Mouse (Mus musculus): Measurements from ENCODE around the gene Thbs1. TPM values are rescaled to one million over a fixed set of nuclear protein-coding genes. Genes with fewer than 3 reads are reported as not detected.

Gene Thbs1
- polyA plus RNA-seq, 1 experiment from 2014 or later, result 51.2 TPM

DNA sequence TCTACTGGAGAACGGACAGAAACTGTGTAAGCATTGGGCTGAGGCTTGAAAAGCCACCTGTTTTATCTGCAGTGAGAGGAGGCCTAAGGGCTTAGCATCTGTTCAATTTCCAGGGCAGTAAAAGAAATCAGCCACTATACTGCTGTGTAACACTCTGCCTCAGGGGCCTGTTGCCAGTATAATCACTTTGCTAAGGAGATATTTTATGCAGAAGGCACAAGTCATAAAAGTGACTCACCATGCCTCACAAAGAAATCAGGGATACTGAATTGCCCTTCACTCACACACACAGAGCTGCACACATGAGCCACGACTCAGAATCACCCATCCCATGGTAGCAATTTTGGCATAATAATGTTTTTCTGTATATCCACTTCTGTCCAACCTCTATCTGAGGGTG, 4.5 kb downstream of the Thbs1 start:
- H3K4me1 ChIP-seq, result no peaks in the 10 kb centered on the region; the same call in 1 of the 2 replicates
- H3K9me3 ChIP-seq, result no peaks in the 10 kb centered on the region
- ATAC-seq (ENCODE audit: insufficient read depth, low FRiP score, low read depth), result no peak
- H3K27ac ChIP-seq, result no peak overlapping the region
- no peak overlapping the region for H3K9ac ChIP-seq
- peaks cover 40% of the 10 kb centered on the region for H3K36me3 ChIP-seq
- WGBS, result 61% methylated on average over 2 of the region's 2 CpGs
- H3K4me2 ChIP-seq, result peak overlapping the region; percentile 93; the same call in 1 of the 2 replicates
- no peaks in the 10 kb centered on the region for H3K27me3 ChIP-seq (replicated peaks)
- no peak overlapping the region for H3K4me3 ChIP-seq (replicated peaks)

DNA sequence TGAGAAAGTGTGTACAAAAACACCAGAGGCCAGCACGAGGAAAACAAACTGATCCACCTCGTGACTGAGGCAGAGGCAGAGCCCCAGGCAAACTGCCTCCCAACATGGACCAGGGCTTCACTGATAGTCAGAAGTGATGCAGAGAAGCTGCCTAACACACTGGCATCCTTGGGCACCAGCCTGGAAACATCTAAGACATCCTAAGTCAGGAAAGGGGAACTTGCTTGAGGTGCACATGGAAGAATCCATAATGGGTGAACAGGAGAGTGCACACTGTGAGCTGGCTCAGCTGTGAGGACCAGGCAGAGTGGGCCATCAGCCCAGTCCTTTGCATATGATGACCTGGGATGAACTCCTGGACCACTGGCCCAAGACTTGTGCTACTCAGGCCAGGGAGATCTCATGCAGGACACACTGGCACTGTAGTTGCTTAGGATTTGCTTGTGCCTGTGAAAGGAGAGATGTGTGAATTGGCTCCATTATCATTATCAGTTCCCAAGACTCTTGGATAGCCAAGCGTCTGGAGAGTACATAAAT, 5.1 kb downstream of the Thbs1 start:
- H3K27me3 ChIP-seq (replicated peaks), result no peaks in the 10 kb centered on the region
- peaks cover 46% of the 10 kb centered on the region for H3K36me3 ChIP-seq
- H3K4me3 ChIP-seq (replicated peaks), result no peak overlapping the region
- WGBS, result 63% methylated on average over 3 of the region's 3 CpGs
- ATAC-seq (ENCODE audit: insufficient read depth, low FRiP score, low read depth), result no peak
- no peak overlapping the region for H3K4me2 ChIP-seq
- no peaks in the 10 kb centered on the region for H3K9me3 ChIP-seq
- no peak overlapping the region for H3K27ac ChIP-seq
- no peaks in the 10 kb centered on the region; the same call in 1 of the 2 replicates for H3K4me1 ChIP-seq
- no peak overlapping the region for H3K9ac ChIP-seq

DNA sequence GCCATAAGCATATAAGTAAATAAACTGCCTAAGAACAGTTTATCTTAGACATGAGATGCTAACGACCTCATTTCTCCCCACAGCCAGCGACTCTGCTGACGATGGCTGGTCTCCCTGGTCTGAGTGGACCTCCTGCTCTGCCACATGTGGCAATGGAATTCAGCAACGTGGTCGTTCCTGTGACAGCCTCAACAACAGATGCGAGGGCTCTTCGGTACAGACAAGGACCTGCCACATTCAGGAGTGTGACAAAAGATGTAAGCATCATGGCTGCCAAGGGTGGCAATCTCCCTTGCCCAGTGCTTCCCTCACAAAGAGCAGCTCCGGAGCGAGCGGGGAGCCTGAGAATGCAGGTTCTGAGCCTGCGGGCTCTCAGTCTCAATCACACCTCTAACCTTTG, 5.7 kb downstream of the Thbs1 start:
- Histone ChIP-seq H3K9me3 (no peaks in the 10 kb centered on the region), H3K27ac (no peak overlapping the region), H3K4me1 (no peaks in the 10 kb centered on the region; the same call in 1 of the 2 replicates), H3K9ac (no peak overlapping the region), H3K27me3 (replicated peaks) (no peaks in the 10 kb centered on the region), H3K36me3 (peaks cover 48% of the 10 kb centered on the region), H3K4me3 (replicated peaks) (no peak overlapping the region), H3K4me2 (no peak overlapping the region)
- 67% methylated on average over 11 of the region's 11 CpGs for WGBS
- ATAC-seq (ENCODE audit: insufficient read depth, low FRiP score, low read depth), result no peak

DNA sequence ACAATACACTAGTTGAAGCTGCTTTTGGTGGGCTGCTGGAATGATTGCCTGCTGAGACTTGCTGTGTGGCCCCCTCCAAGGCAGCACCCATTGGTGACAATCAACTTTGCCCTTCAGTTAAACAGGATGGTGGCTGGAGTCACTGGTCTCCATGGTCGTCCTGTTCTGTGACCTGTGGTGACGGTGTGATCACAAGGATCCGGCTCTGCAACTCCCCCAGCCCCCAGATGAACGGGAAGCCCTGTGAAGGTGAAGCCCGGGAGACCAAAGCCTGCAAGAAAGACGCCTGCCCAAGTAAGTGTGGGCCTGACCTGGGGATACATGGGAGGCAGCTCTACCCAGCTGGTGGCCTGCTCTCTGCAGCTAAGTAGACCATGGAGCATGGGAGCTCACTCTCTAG, 6.4 kb downstream of the Thbs1 start:
- H3K9ac ChIP-seq, result no peak overlapping the region
- no peak overlapping the region for H3K27ac ChIP-seq
- no peak overlapping the region for H3K4me2 ChIP-seq
- ATAC-seq (ENCODE audit: insufficient read depth, low FRiP score, low read depth), result no peak
- H3K36me3 ChIP-seq, result peaks cover 55% of the 10 kb centered on the region
- WGBS, result 87% methylated on average over 6 of the region's 6 CpGs
- H3K4me1 ChIP-seq, result no peaks in the 10 kb centered on the region
- H3K27me3 ChIP-seq (replicated peaks), result no peaks in the 10 kb centered on the region
- no peak overlapping the region for H3K4me3 ChIP-seq (replicated peaks)
- H3K9me3 ChIP-seq, result no peaks in the 10 kb centered on the region

DNA sequence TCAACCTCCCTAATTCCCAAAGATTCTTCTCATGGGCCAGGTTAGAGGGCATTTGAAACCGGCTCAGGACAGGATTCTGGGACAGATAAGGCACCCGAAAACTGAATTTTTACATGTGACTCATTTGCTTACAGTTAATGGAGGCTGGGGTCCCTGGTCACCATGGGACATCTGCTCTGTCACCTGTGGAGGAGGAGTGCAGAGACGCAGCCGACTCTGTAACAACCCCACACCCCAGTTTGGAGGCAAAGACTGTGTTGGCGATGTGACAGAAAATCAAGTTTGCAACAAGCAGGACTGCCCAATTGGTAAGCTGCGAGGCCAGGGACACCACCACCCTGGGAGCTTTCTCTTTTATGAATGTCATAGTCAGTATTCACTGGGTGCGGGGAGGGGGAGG, 6.8 kb downstream of the Thbs1 start:
- H3K4me3 ChIP-seq (replicated peaks), result no peak overlapping the region
- no peak for ATAC-seq (ENCODE audit: insufficient read depth, low FRiP score, low read depth)
- H3K27me3 ChIP-seq (replicated peaks), result no peaks in the 10 kb centered on the region
- no peak overlapping the region for H3K9ac ChIP-seq
- H3K36me3 ChIP-seq, result peaks cover 60% of the 10 kb centered on the region
- WGBS, result 90% methylated on average over 7 of the region's 7 CpGs
- H3K27ac ChIP-seq, result no peak overlapping the region
- H3K4me2 ChIP-seq, result no peak overlapping the region
- no peaks in the 10 kb centered on the region for H3K9me3 ChIP-seq
- H3K4me1 ChIP-seq, result no peaks in the 10 kb centered on the region

GRCm38 (mm10) chr2:118119684-118120083, 8.0 kb downstream of the Thbs1 start:
- H3K9me3 ChIP-seq, result no peaks in the 10 kb centered on the region
- WGBS, result 97% methylated on average over 12 of the region's 12 CpGs
- H3K4me3 ChIP-seq (replicated peaks), result no peak overlapping the region
- no peak for ATAC-seq (ENCODE audit: insufficient read depth, low FRiP score, low read depth)
- H3K9ac ChIP-seq, result no peak overlapping the region
- H3K27me3 ChIP-seq (replicated peaks), result no peaks in the 10 kb centered on the region
- H3K27ac ChIP-seq, result no peak overlapping the region
- no peaks in the 10 kb centered on the region for H3K4me1 ChIP-seq
- peaks cover 70% of the 10 kb centered on the region for H3K36me3 ChIP-seq
- no peak overlapping the region; the same call in 1 of the 2 replicates for H3K4me2 ChIP-seq

- ATAC-seq (ENCODE audit: insufficient read depth, low FRiP score, low read depth), result no peak
- no peaks in the 10 kb centered on the region for H3K4me1 ChIP-seq
These were observed 8.4 kb downstream of the Thbs1 start for GRCm38 (mm10) chr2:118120095-118120494.

GRCm38 (mm10) chr2:118120751-118121150, 9.1 kb downstream of the Thbs1 start:
- Histone ChIP-seq H3K27ac (no peak overlapping the region), H3K9me3 (no peaks in the 10 kb centered on the region), H3K4me2 (no peak overlapping the region), H3K4me3 (replicated peaks) (no peak overlapping the region), H3K36me3 (peaks cover 75% of the 10 kb centered on the region), H3K9ac (no peak overlapping the region), H3K4me1 (no peaks in the 10 kb centered on the region), H3K27me3 (replicated peaks) (no peaks in the 10 kb centered on the region)
- ATAC-seq (ENCODE audit: insufficient read depth, low FRiP score, low read depth), result no peak
- 89% methylated on average over 7 of the region's 7 CpGs for WGBS

More at GRCm38 (mm10) chr2:118120095-118120494, 8.4 kb downstream of the Thbs1 start:
- Histone ChIP-seq H3K36me3 (peaks cover 70% of the 10 kb centered on the region), H3K27me3 (replicated peaks) (no peaks in the 10 kb centered on the region), H3K9ac (no peak overlapping the region), H3K4me3 (replicated peaks) (no peak overlapping the region), H3K27ac (no peak overlapping the region), H3K9me3 (no peaks in the 10 kb centered on the region), H3K4me2 (no peak overlapping the region)
- 90% methylated on average over 11 of the region's 11 CpGs for WGBS

- H3K27me3 ChIP-seq (replicated peaks), result no peaks in the 10 kb centered on the region
- no peak for ATAC-seq (ENCODE audit: insufficient read depth, low FRiP score, low read depth)
- no peaks in the 10 kb centered on the region for H3K9me3 ChIP-seq
- H3K4me1 ChIP-seq, result no peaks in the 10 kb centered on the region
- WGBS, result 92% methylated on average over 6 of the region's 6 CpGs
- H3K4me3 ChIP-seq (replicated peaks), result no peak overlapping the region
- no peak overlapping the region for H3K27ac ChIP-seq
- H3K9ac ChIP-seq, result no peak overlapping the region
- peaks cover 62% of the 10 kb centered on the region for H3K36me3 ChIP-seq
- H3K4me2 ChIP-seq, result no peak overlapping the region
These were observed 10.6 kb downstream of the Thbs1 start for GRCm38 (mm10) chr2:118122291-118122690.

- H3K4me3 ChIP-seq (replicated peaks), result no peak overlapping the region
- 87% methylated on average over 9 of the region's 9 CpGs for WGBS
- no peaks in the 10 kb centered on the region for H3K9me3 ChIP-seq
- H3K36me3 ChIP-seq, result peaks cover 56% of the 10 kb centered on the region
- H3K27me3 ChIP-seq (replicated peaks), result no peaks in the 10 kb centered on the region
- H3K4me2 ChIP-seq, result no peak overlapping the region
- no peaks in the 10 kb centered on the region for H3K4me1 ChIP-seq
- no peak for ATAC-seq (ENCODE audit: insufficient read depth, low FRiP score, low read depth)
- H3K27ac ChIP-seq, result no peak overlapping the region
- H3K9ac ChIP-seq, result no peak overlapping the region
These were observed 12.1 kb downstream of the Thbs1 start for GRCm38 (mm10) chr2:118123743-118124142.

DNA sequence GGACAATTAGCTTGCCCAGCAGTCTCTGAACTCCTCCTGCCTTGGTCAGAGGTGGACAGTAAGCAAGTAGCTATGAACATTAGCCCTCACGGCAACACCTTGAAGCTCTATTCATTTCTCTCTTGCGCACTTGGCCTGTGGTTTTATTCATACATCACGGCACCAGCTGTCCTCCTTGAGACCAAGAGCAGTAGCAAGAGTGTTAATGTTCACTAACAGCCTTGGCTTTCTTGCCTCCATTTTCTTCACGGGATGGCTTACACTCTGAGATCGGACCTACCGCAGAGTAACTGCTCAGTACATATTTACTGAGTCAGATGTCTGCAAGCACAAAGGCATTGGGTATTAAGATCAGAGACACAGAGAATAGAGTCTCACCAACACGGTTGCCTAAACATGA, 12.8 kb downstream of the Thbs1 start:
- ATAC-seq (ENCODE audit: insufficient read depth, low FRiP score, low read depth), result no peak
- 76% methylated on average over 7 of the region's 7 CpGs for WGBS
- Histone ChIP-seq H3K4me1 (no peaks in the 10 kb centered on the region), H3K36me3 (peaks cover 49% of the 10 kb centered on the region), H3K27me3 (replicated peaks) (no peaks in the 10 kb centered on the region), H3K9me3 (no peaks in the 10 kb centered on the region), H3K27ac (no peak overlapping the region), H3K4me2 (no peak overlapping the region), H3K9ac (no peak overlapping the region), H3K4me3 (replicated peaks) (no peak overlapping the region)

GRCm38 (mm10) chr2:118125211-118125939, 13.7 kb downstream of the Thbs1 start:
- WGBS, result 77% methylated on average over 11 of the region's 11 CpGs
- no peak overlapping the region for H3K9ac ChIP-seq
- no peak overlapping the region for H3K27ac ChIP-seq
- H3K4me2 ChIP-seq, result no peak overlapping the region
- no peaks in the 10 kb centered on the region for H3K9me3 ChIP-seq
- ATAC-seq (ENCODE audit: insufficient read depth, low FRiP score, low read depth), result no peak
- no peaks in the 10 kb centered on the region for H3K27me3 ChIP-seq (replicated peaks)
- H3K4me3 ChIP-seq (replicated peaks), result no peak overlapping the region
- H3K4me1 ChIP-seq, result no peaks in the 10 kb centered on the region
- peaks cover 41% of the 10 kb centered on the region for H3K36me3 ChIP-seq

All from stomach, embryonic 15.5 days (tissue).